Mouse (Mus musculus): ENCODE results near the gene Rbms3.

GRCm38 (mm10) chr9:117192565-117193540, 436.9 kb downstream of the Rbms3 start:
- no peak for TF ChIP-seq EP300 (IDR thresholded peaks at IDR 0.05; ENCODE audit: insufficient read depth, low read depth, low read length)
- no peak for TF ChIP-seq CTCF (IDR thresholded peaks at IDR 0.05)
